Mouse (Mus musculus): ENCODE results near the gene Card9.

GRCm38 (mm10) chr2:26314281-26315071 lies 46.2 kb downstream of the Card9 start:
- no peak for TF ChIP-seq CTCF (conservative IDR thresholded peaks at IDR 0.05; ENCODE audit: insufficient read depth, insufficient read length, low read depth, low read length)
- TF ChIP-seq POLR2A (IDR thresholded peaks at IDR 0.05; ENCODE audit: low read depth, low read length): no peak

Measured in kidney, adult 2 months (tissue).